Mouse (Mus musculus) kidney, adult 8-10 months (tissue): ENCODE results near the gene Prrt1.
A peak's percentile ranks its signal among the peaks of the same experiment; 100 is the strongest.

Experiments used
- DNase-seq, 2 experiments: peaks; one replicate each; pipeline ENCODE4 v3.0.0; 2022

Prrt1 gene

DNA sequence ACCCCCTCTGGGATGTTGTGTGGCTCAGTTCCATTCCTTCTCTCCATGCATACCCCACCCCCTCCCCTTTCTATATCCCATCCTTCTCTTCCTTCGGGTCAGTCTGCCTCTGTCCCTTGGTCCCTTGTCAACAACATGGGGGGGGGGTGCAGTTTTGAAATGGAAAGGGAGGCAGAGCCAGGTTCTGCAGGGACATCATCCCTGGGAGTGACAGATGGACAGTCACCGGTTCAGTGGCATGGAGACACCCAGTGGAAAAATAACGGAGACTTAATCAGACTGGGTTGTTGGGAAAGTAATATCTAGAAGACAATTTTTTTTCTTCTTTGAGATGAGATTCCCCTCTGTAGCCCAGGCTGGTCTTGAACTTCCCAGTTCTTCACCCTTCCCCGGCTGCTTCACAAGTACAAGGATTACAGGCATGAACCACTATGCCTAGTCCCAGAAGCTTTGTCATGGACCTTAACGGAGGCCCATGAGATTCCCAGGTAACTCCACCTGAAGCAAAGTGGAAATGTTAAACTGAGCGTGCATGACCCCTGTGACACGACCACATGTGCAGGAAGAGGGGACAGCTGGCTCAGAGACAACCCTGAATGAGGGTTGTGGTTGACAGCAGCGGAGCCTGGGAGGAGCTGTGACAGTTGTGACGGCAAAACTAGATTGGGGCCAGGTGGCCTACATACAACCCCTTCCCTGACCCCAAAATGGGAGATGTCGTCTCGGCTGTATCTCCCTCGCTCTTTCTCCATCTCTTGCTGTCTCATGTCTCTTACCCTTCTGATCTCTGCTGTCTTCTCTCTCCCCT is 667 bp downstream of the Prrt1 start:
- no peak for DNase-seq

GRCm38 (mm10) chr17:34630761-34631301 is 1.5 kb downstream of the Prrt1 start:
- no peak for DNase-seq

- no peak for DNase-seq
Observed at GRCm38 (mm10) chr17:34631647-34632046, 2.3 kb downstream of the Prrt1 start.

DNA sequence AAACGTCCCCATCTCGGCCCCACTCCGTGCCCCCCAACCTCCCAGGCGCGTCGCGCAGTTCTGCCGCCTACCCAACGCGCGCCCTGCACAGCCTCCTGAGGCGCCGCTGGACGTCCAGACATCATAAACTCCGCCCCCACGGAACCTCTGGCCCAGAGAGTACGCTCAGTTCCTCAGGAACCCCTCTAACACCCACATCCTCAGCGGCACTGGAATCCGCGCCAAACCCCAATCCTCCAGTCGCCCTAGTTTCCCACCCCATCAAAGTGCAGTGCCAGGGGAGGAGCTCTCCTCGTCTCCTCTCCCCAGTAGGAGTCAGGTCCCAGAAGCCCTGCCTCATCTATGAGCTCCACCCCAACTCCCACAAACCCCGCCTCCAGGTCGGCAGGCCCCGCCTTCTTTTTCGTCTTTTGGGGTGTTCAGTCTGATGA is 2.9 kb downstream of the Prrt1 start:
- DNase-seq: peak; percentile 87 to 88

- DNase-seq: no peak
Observed at GRCm38 (mm10) chr17:34635671-34636070, 6.3 kb downstream of the Prrt1 start.

- DNase-seq: no peak
Observed at GRCm38 (mm10) chr17:34637459-34637858, 8.1 kb downstream of the Prrt1 start.

DNA sequence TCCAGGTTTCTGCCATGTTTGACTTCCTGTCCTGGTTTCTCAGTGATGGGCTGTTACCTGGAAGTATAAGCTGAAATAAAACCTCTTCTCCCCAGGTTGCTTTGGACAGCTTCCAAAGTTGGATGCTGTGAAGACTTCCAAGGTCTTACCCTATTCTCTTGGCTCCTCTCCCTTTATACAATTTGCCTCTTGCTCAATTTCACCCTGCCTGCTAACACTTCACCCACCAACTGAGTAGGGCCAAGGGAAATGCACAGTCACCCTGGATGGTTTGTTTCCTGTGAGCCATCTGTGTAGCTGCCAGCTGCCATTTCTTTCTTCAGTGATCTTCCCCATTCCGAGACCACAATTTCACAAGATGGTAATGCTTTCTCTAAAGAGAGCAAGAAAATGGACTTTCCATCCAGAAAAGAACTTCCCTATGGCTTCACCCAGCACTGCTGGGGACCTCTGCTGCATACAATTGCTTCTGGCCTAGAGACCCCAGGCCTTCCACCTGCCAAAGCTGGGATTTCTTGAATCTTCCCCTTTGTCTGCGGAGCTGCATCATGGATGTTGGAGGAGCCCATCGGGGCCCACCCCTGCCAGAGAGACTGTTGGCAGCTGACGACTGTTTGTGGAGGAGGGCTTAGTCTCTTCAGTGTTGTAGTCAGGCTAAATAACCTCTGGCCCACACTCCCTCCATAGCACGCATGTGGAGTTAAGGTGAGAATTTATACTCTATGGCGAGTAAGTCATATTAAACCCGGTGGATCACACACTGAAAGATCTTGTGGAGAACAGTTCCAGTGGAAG is 10.3 kb downstream of the Prrt1 start:
- no peak for DNase-seq

DNA sequence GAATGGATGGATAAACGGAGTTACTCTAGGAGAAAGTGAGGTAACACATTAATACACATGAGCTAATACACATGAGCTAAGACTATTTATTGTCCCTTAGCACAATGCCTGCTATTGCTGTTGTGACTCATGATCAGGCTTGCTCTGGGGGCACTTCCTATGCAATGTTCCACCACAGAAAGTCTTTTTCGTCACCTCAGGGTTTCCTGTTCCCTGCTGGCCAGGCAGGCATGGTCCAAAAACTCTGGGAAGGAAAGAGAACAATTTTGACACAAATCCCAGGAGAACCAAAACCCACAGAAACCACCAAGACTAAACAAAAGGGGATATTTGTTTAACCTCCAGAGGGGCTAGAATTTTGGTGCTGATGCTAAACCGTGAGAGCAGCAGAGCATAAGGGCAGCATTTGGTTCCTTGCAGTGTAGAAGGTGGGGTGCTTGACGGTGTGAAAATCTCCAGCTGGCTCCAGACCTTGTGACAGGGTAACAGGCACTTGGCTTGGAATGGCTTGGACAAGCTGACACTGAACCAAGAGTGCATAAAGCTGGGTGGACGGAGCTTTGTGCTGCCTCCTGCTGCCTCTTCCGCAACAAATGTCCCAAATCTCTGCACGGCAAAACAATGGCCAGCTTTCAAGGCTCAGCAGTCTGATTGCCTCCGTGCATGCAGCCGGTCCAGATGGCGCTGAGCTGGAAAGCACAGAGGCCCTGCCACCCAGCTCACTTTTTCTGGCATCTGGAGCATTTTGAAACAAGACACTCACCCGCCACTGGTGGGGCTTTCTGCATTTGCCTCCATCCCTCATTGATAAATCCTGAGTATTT is 11.7 kb downstream of the Prrt1 start:
- DNase-seq: no peak

- no peak for DNase-seq
Observed at GRCm38 (mm10) chr17:34641945-34642344, 12.6 kb downstream of the Prrt1 start.

DNA sequence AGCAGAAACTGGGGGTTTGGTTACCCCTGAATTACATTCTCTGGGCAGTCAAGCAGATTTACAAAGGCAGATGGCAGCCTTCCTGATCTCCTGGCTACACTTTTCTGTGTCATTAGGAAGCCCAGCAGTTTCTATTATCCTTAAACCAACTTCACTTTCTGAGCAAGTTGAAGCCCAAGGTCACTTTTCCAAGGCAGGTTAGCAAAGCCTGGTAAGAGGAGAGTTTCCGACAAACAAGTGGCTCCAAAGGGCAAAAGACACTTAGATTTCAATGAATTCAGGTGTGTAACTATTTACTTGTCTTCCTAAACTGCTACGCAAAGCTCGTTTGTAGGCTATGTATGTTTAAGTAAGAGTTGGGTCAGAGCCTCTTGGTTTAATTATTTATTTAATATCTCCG is 14.0 kb downstream of the Prrt1 start:
- DNase-seq: no peak

DNA sequence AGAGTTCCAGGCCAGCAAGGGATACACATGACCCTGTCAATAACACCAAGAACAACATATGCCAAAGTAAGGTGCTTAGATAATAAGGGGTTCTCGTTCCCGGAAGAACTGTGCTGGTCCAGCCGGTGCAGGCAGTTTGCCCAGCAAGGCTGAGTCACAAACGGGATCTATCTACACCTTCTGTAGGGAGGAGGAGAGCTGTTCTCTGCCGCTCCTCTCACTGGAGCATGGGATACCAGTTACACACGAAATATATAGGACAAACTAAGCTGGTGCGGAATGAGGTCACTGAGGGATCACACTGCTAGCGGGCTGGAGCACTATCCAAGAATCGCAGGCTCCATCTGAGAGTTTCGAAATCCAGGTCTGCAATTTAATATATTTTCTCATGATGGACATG is 14.6 kb downstream of the Prrt1 start:
- DNase-seq: no peak

- DNase-seq: peak; percentile 98
Observed at GRCm38 (mm10) chr17:34644608-34645007, 15.3 kb downstream of the Prrt1 start, which contains the start of gene Fkbpl. TSS of gene Fkbpl (plus strand) at chr17:34644764.

GRCm38 (mm10) chr17:34645256-34645829 is 16.0 kb downstream of the Prrt1 start:
- no peak for DNase-seq

DNA sequence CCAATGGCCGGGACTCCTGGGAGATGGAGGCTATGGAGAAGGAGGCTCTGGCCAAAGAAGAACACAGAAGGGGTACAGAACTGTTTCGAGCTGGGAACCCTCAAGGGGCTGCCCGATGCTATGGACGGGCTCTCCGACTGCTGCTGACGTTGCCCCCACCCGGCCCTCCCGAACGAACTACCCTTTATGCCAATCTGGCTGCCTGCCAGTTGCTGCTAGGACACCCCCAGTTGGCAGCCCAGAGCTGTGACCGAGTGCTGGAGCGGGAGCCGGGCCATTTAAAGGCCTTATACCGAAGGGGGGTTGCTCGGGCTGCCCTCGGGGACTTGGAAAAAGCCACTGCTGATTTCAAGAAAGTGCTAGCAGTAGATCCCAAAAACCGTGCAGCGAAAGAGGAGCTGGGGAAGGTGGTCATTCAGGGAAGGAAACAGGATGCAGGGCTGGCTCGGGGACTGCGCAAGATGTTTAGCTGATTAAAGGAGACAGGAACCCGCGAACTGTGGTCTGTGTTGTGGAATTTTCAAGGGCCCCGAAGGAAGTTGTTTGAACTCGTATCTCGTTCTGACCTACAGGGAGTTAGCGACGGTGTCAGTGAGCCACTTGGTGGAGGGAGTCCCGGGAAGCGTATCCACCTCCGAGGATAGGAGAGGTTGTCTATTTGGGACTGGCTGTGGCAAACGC is 16.6 kb downstream of the Prrt1 start:
- DNase-seq: no peak

DNA sequence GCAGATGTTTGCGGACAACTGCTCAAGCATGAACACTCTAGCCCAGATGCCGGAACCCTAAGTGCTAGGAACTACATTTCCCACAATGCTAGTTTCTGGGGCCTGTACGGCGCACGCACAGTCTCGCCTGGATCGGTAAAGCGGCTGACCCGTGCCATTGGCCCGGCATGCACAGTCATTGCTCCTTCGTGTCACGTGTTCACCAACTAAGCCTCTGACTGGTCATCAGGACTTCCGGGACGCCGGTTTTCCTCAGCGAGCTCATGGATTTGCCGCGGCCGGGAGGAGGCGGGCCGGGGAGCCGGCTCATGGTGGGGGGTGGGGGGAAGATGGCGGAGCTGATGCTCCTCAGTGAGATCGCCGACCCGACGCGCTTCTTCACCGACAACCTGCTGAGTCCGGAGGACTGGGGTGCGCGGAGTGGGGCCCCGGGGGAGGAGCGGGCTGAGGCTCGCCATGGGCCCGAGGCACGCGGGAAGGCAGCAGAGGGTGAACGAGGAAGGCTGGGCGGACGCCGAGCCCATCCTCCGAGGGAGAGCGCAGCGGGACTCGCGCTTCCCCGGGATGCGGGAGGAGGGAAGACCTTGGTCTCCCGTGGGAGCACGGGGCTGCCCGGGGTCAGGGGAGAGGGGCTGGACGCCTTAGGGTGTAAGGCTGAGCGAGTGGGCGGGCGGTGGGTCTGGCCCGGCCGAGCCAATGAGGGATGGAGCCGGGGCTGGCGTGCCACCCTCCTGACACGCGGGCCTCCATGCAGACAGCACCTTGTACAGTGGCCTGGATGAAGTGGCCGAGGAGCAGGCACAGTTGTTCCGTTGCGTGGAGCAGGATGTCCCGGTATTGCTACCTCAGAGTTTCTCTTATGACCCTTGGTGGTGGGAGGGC is 17.8 kb downstream of the Prrt1 start, which contains the start of gene Atf6b:
Atf6b (plus strand) TSS at position 241 of the 882 bp plus-strand sequence.
- peak; percentile 97 to 98 for DNase-seq

GRCm38 (mm10) chr17:34648141-34648890 is 19.0 kb downstream of the Prrt1 start:
- DNase-seq: no peak

DNA sequence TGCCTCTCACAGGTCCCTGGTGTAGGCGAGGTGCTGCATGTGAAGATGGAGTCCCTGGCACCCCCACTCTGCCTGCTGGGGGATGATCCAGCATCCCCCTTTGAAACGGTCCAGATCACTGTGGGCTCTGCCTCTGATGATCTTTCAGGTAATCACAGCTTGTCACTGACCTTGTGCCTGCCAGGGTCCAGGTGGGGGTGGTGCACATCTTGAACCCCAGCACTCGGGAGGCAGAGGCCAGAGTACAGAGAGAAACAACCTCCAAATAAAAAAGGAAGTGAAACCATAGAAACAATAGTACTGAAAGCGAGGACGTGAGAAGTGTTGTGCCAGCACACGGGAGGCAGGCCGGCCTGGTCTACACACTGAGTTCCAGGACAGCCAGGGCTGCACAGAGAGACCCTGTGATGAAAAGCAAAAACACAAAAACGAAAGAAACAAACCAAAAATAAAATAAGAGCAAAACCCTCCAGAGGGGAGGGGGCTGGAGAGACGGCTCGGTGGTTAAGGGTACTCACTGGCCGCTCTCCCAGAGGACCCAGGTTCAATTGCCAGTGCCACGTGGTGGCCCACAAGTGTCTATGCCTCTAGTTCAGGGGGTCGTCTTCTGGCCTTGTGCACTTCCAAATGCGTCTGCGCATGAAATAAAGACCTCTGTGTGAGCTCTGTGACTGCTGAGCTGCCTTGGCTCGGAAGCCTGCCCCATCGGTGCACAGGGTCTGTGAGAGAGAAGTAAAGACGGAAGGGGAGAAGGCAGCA is 20.0 kb downstream of the Prrt1 start:
- DNase-seq: no peak

DNA sequence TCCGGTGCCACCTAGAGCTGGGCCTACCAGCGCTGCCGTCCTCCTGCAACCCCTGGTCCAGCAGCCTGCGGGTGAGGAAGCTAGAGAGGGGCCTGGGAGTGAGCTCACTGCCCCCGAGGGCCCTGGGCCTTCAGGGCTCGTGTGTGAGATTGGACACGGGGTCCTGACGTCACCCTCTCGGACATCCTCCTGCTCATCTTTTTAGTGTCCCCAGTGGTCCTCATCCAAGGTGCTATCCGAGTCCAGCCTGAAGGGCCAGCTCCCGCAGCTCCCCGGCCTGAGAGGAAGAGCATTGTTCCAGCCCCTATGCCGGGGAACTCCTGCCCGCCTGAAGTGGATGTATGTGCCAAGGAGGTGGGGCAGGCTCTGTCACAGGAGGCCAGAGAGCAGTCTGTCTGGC is 21.4 kb downstream of the Prrt1 start:
- no peak for DNase-seq
